ENCODE assay signal across 11 mouse cellular contexts in the genomic region with DNA sequence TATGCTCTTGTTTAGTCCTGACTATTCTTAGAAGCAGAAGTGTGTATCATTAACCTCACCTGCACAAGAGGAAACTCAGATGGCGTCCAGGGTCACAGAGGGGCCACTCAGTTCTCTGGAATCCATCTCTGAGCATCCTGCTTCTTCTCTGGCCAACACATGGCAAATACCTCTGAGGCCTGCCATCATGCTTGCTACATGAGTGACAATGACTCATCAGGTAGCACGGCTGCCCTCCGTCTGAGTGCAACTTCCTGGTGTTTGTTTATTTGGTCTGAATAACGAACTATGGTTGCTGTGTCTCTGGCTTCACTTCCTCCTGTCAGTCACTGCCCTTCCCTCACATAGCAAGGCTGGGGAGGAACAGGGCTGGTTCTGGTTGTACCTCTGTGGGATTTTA. TPM values are rescaled to one million over a fixed set of nuclear protein-coding genes. Genes with fewer than 3 reads are reported as not detected.
DNase-seq lines count a peak whose midpoint lies in the region; ATAC-seq and TF ChIP-seq lines count a peak whose summit lies in the region.
"Had no signal": no experiment of that assay in that cellular context is flagged by ENCODE, and none has a peak within 500 bp of the region (broad histone marks: within the 10 kb centered on the region; RNA-seq: fewer than 3 reads in every experiment).

No protein-coding gene starts in this region.

- peak; percentile 18 for DNase-seq in thymus, adult 2 months
- DNase-seq in thymus, postnatal 4 days, result no peak
- peak; percentile 30 for DNase-seq in Muller cell, postnatal 12 days (ENCODE audit: inconsistent ontology term)
- DNase-seq in liver, postnatal 0 days, result peak; percentile 42
- peak; percentile 31 for DNase-seq in stomach, postnatal 0 days (ENCODE audit: low spot score)
- no peak for DNase-seq in kidney, postnatal 4 days
- DNase-seq: forebrain, postnatal 0 days; lung, embryonic 14.5 days; thymus, postnatal 25 days had no signal

- peaks cover 7% of the 10 kb centered on the region; the same call in 1 of the 2 replicates for H3K36me3 ChIP-seq in thymus, adult 2 months (ENCODE audit: control insufficient read depth, insufficient read depth, low read length)
- 0 out of 2 replicates have a peak, but pooled peaks cover 5% of the 10 kb centered on the region for H3K36me3 ChIP-seq in liver, postnatal 0 days (replicated peaks; ENCODE audit: insufficient read depth, low read length)
- H3K36me3 ChIP-seq in stomach, postnatal 0 days (ENCODE audit: control insufficient read depth, insufficient read depth, low read length), result peaks cover 2% of the 10 kb centered on the region; the same call in 1 of the 2 replicates
- H3K36me3 ChIP-seq in neural tube, embryonic 15.5 days, result peaks cover 27% of the 10 kb centered on the region

- TF ChIP-seq CTCF in thymus, adult 2 months (IDR thresholded peaks at IDR 0.05; ENCODE audit: borderline replicate concordance, control insufficient read depth, extremely low read depth, insufficient read depth, low read length, poor library complexity), result no peak
- TF ChIP-seq CTCF in liver, postnatal 0 days (IDR thresholded peaks at IDR 0.05; ENCODE audit: low read depth), result no peak
- no peak for TF ChIP-seq CTCF in stomach, postnatal 0 days (IDR thresholded peaks at IDR 0.05; ENCODE audit: low read depth)

- H3K9ac ChIP-seq in liver, postnatal 0 days (replicated peaks), result no peak overlapping the region
- no peak overlapping the region for H3K9ac ChIP-seq in stomach, postnatal 0 days (ENCODE audit: low read length)
- H3K9ac ChIP-seq in neural tube, embryonic 15.5 days (replicated peaks), result no peak overlapping the region
- H3K9ac ChIP-seq: forebrain, postnatal 0 days; lung, embryonic 14.5 days had no signal

- TF ChIP-seq EP300 in liver, postnatal 0 days (IDR thresholded peaks at IDR 0.05; ENCODE audit: low read depth), result no peak
- no peak for TF ChIP-seq EP300 in stomach, postnatal 0 days (optimal IDR thresholded peaks at IDR 0.05)

- peaks cover 45% of the 10 kb centered on the region for H3K4me1 ChIP-seq in thymus, adult 2 months (replicated peaks; ENCODE audit: control insufficient read depth, insufficient read depth, low read length)
- H3K4me1 ChIP-seq in liver, postnatal 0 days (ENCODE audit: insufficient read depth), result peaks cover 21% of the 10 kb centered on the region
- no peaks in the 10 kb centered on the region for H3K4me1 ChIP-seq in stomach, postnatal 0 days (replicated peaks; ENCODE audit: control insufficient read depth, insufficient read depth)
- no peaks in the 10 kb centered on the region for H3K4me1 ChIP-seq in neural tube, embryonic 15.5 days

- peak overlapping the region; percentile 15; the same call in 1 of the 2 replicates for H3K4me2 ChIP-seq in liver, postnatal 0 days (ENCODE audit: low read depth, low read length)
- H3K4me2 ChIP-seq in stomach, postnatal 0 days (replicated peaks; ENCODE audit: low read depth), result no peak overlapping the region
- no peak overlapping the region for H3K4me2 ChIP-seq in neural tube, embryonic 15.5 days
- H3K4me2 ChIP-seq: lung, embryonic 14.5 days had no signal

- peak; percentile 76 for ATAC-seq in liver, postnatal 0 days
- ATAC-seq in stomach, postnatal 0 days (ENCODE audit: low FRiP score, low TSS enrichment), result peak; percentile 79
- no peak for ATAC-seq in neural tube, embryonic 15.5 days (ENCODE audit: low FRiP score)
- ATAC-seq: forebrain, postnatal 0 days had no signal

- no peaks in the 10 kb centered on the region for H3K9me3 ChIP-seq in liver, postnatal 0 days (ENCODE audit: low read length)
- no peaks in the 10 kb centered on the region for H3K9me3 ChIP-seq in stomach, postnatal 0 days (ENCODE audit: control insufficient read depth, low read length)
- no peaks in the 10 kb centered on the region for H3K9me3 ChIP-seq in neural tube, embryonic 15.5 days (replicated peaks)

- TF ChIP-seq POLR2A in thymus, adult 2 months (IDR thresholded peaks at IDR 0.05; ENCODE audit: control insufficient read depth, extremely low read depth, insufficient read depth, low read length, poor library complexity), result no peak

- WGBS in thymus, adult 2 months, result 19% methylated on average over 4 of the region's 4 CpGs
- 16% methylated on average over 4 of the region's 4 CpGs for WGBS in liver, postnatal 0 days (ENCODE audit: insufficient replicate concordance)
- WGBS in stomach, postnatal 0 days, result 20% methylated on average over 4 of the region's 4 CpGs
- WGBS in neural tube, embryonic 15.5 days, result 73% methylated on average over 4 of the region's 4 CpGs

- H3K4me3 ChIP-seq in thymus, adult 2 months (ENCODE audit: control insufficient read depth, insufficient read depth, low read length), result no peak overlapping the region
- no peak overlapping the region for H3K4me3 ChIP-seq in liver, postnatal 0 days (ENCODE audit: low read depth, low read length)
- no peak overlapping the region for H3K4me3 ChIP-seq in stomach, postnatal 0 days (ENCODE audit: low read depth, low read length)
- H3K4me3 ChIP-seq in neural tube, embryonic 15.5 days (replicated peaks), result no peak overlapping the region
- H3K4me3 ChIP-seq: heart, adult 2 months had no signal

- peak overlapping the region; percentile 86 for H3K27ac ChIP-seq in thymus, adult 2 months (ENCODE audit: control insufficient read depth, insufficient read depth, low read length)
- H3K27ac ChIP-seq in liver, postnatal 0 days (ENCODE audit: low read depth), result peak overlapping the region; percentile 66; the same call in 1 of the 2 replicates
- H3K27ac ChIP-seq in stomach, postnatal 0 days (replicated peaks), result no peak overlapping the region
- H3K27ac ChIP-seq in neural tube, embryonic 15.5 days (replicated peaks), result no peak overlapping the region
- H3K27ac ChIP-seq: heart, adult 2 months had no signal

- no peaks in the 10 kb centered on the region for H3K27me3 ChIP-seq in thymus, adult 2 months (ENCODE audit: control insufficient read depth, insufficient read depth, low read length)
- no peaks in the 10 kb centered on the region for H3K27me3 ChIP-seq in liver, postnatal 0 days (ENCODE audit: insufficient read depth, low read length)
- no peaks in the 10 kb centered on the region for H3K27me3 ChIP-seq in stomach, postnatal 0 days (ENCODE audit: control insufficient read depth, insufficient read depth, low read length)
- H3K27me3 ChIP-seq in neural tube, embryonic 15.5 days (replicated peaks), result no peaks in the 10 kb centered on the region

RNA-seq across cellular contexts. Expression of a gene that starts 11.1 kb away (rescaled TPM):
- polyA plus RNA-seq in thymus, adult 2 months (2012; rRNA removed), result 225 and 303 TPM in 2 replicates
- polyA plus RNA-seq in liver, postnatal 0 days (2015; fragmentation: Nextera tagmentation; extraction: Ambion mirVana), result 6.6 and 8.4 TPM in 2 replicates
- polyA plus RNA-seq in stomach, postnatal 0 days (2015; fragmentation: Nextera tagmentation; extraction: Ambion mirVana), result 21.2 and 22.3 TPM in 2 replicates
- 43.1 and 46.3 TPM in 2 replicates for polyA plus RNA-seq in neural tube, embryonic 15.5 days (2015; fragmentation: Nextera tagmentation; extraction: Ambion mirVana)

RNA-seq across cellular contexts. Expression of a gene that starts 40.9 kb away (rescaled TPM):
- 155 and 173 TPM in 2 replicates for polyA plus RNA-seq in thymus, adult 2 months (2012; rRNA removed)
- 7.5 and 8.9 TPM in 2 replicates for polyA plus RNA-seq in liver, postnatal 0 days (2015; fragmentation: Nextera tagmentation; extraction: Ambion mirVana)
- polyA plus RNA-seq in stomach, postnatal 0 days (2015; fragmentation: Nextera tagmentation; extraction: Ambion mirVana), result 44.8 and 50.8 TPM in 2 replicates
- 178 and 216 TPM in 2 replicates for polyA plus RNA-seq in neural tube, embryonic 15.5 days (2015; fragmentation: Nextera tagmentation; extraction: Ambion mirVana)

Comparison
In these comparisons a context has a peak if more than half of its experiments do, and no peak if none do; other contexts are left out.
1. DNase-seq: peak in thymus, adult 2 months (single experiment), Muller cell, postnatal 12 days (single experiment), liver, postnatal 0 days (single experiment) and stomach, postnatal 0 days (single experiment); none in thymus, postnatal 4 days (single experiment) and kidney, postnatal 4 days (0 of 2).
2. H3K27ac ChIP-seq: peak in thymus, adult 2 months (single experiment) and liver, postnatal 0 days (single experiment); none in stomach, postnatal 0 days (single experiment) and neural tube, embryonic 15.5 days (single experiment).